Mouse (Mus musculus): ENCODE results near the gene Ric8b. TPM values are rescaled to one million over a fixed set of nuclear protein-coding genes. Genes with fewer than 3 reads are reported as not detected.

Gene Ric8b
- 15.8 and 21.5 TPM in 2 replicates for total RNA-seq (2017)

DNA sequence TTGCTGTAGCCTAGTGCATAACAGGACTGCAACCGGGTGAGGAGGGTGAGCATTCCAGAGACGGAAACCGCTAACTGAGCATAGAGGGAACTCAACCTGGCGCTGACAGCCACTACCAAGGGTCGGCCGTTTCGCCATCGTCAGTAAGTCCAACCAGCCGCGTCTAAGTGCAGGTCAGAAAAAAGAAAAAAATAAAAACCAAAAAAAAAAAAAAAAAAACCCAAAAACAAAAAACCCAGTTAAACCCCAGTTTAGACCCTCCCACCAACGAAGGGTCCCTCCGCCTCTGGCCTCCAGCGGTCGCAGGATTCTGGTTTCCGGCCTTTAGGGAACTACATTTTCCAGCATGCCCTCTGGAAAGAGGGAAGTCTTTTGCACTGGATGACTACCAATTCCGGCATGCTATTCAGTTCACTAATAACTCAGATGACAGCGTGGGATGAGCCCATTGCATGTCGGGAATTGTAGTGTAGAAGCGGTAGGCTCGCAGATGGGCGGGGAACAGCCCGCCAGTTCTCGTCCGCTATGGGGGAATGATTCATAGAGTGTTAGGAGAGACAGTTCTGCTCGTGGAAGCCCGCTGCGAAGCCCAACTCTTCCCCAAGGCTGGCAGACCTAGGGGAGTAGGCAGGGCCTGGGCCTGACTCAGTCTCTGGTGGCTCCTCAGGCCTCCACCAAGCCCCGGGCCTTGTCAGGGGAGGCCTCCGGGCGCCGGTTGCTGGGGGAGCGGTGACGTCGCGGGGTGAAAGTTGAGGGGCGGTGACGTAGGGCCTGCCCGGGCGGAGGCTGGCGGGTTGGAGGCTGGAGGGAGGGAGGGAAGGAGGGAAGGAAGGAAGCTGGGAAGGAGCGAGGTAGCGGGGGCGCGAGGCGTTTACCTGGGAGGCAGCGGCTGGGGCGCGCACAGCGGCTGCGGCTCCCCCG lies at the start of gene Ric8b:
Gene Ric8b, plus strand, starts transcription at position 807 of the 921 bp plus-strand sequence.
- ATAC-seq (replicated peaks; ENCODE audit: low read depth, poor library complexity, severe bottlenecking): peak; percentile 96

DNA sequence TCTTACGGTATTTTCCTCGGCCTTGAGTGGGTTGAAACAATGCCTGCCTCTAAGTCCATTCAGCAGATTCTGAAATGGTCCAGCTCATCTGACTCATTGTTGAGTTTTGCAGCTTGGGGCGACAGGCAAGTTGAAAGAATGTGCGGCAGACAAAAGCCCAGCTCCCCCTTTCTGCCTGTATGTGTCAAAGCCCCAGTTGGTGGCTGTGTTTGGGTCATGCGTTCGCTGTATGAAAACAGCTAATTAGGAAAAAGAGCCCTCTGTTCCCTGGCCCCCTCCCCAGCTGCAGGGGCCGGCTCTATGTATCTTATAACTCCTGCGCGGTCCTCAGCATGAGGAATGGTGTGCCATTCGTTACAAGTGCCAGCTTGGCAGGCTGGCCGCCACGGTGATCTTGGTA lies 46.1 kb upstream of the Ric8b start:
- no peak for ATAC-seq (replicated peaks; ENCODE audit: low read depth, poor library complexity, severe bottlenecking)

DNA sequence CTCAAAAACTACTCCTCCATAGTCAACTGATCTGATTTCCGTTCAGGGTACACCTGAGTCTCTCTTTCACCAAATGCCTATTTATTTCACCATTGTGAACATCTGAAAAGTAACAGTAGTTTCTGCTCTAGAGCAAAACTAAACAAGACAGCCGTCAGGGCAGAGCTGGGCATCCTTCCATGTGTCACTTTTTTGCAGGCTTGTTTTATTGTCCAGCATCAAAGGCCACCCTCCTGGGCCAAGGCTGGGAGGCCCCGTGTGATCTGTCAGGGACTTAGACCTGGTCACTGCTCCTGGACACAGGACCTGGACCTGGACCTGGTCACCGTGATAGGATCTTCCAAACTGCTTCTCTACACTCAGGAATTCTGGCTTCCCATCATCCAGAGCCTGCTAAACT lies 45.5 kb upstream of the Ric8b start:
- ATAC-seq (replicated peaks; ENCODE audit: low read depth, poor library complexity, severe bottlenecking): no peak

DNA sequence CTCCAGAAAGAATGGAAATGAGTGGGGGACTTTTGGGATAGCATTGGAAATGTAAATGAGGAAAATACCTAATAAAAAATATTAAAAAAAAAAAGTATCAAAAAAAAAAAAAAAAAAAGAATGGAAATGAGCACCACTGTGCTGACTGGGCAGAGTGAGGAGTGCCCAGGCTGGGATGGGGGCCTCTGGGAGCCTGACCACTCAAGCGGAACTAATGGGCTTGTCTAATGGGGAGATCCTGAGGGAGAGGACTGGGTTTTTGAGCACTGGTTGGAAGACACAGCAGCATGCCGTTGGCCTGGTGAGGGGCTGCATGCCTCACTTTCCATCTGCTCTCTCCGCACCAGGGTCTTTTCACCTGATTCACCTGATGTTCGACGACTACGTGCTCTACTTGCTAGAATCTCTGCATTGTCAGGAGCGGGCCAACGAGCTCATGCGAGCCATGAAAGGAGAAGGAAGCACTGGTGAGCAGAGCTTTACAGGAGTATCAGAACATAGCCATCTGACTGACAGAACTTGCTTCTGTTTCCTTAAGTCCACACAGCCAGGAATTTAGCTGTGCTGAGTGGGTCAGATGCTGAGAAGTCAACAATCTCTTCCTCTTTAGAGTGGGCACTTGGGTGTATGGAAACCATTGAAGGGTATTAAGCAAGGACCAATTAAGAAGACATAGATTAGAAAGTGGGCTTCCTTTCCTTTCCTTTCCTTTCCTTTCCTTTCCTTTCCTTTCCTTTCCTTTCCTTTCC lies 37.4 kb upstream of the Ric8b start:
- peak; percentile 36; the same call in 1 of the 2 replicates for ATAC-seq (replicated peaks; ENCODE audit: low read depth, poor library complexity, severe bottlenecking)

DNA sequence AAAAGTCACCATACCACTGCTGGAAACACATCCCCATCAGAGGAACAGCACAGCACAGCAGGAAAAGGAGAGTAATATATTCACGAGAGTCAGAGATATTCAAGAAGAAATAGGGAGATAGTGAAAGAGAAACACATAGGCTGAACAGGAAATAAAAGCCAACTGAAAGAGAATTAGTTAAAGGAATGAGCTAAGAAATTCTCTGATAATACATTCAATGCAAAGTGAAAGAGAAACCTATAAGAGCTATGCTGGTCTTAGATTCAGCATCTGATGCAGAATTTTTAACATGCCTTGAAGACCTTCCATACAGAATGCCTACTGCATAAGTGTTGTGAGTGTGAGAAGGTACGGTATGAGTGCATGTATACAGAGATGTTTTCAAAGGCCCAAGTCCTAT lies 34.9 kb upstream of the Ric8b start:
- no peak for ATAC-seq (replicated peaks; ENCODE audit: low read depth, poor library complexity, severe bottlenecking)

DNA sequence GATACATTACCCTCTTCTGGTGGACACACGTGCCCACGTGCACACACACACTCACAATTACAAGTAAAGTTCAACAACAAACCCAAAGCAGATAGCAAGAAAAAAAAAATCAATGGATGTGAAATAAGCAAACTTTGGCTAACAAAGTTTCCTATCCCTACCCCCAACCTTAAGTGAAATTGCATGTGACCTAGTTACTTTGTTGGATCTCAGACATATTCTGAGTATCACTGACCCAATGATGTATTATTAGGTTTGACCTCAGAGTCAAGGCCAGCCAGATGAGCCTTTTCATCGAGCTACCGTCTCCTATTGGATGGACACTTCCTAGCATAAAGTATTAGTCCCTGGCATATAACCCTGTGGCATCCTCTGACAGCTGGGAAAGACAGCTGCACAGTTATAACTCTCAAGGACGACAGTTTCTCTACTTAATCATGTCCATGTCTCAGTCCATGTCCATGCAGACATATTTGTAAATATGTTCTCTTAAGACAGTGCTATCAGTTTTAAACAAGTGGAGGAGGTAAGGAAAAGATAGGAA lies 32.0 kb upstream of the Ric8b start:
- no peak for ATAC-seq (replicated peaks; ENCODE audit: low read depth, poor library complexity, severe bottlenecking)

DNA sequence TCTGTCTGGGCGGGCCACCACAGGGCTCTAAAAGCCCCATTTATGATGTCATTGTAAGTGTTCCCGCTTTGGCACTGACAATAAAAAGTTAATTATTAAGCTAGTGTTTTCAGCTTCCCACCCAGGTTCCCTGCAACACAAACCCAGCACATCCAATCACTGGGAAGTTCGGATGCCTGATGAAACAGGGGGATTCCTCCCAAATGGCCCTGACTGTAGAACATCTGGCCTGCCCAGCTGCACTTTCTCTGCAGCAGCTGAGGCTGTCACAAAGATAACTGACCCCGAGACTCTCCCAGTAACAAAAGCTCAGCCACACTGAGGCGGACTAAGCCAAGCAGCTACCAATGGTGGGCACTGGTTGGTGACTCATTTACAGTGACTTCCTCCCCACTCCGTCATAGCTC lies 31.2 kb upstream of the Ric8b start:
- ATAC-seq (replicated peaks; ENCODE audit: low read depth, poor library complexity, severe bottlenecking): peak; percentile 77

DNA sequence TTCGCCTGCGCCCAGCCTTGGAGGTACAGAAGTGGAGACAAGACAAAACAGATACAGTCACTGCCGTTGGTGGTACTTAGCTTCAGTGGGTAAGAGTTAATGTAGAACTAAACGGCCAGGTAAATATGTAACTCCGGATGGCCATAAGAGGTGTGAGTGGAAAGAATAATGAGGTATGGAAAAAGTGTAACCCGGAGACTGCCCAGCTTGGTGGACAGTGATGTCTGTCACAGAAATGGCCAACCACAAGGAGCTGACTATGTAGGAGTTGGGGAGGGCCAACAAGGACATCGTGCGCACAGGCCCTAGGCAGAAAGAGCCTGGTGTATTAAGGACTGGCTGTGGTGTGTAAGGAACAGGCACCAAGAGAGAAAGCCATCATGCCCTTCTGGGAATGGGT lies 30.6 kb upstream of the Ric8b start:
- no peak for ATAC-seq (replicated peaks; ENCODE audit: low read depth, poor library complexity, severe bottlenecking)

DNA sequence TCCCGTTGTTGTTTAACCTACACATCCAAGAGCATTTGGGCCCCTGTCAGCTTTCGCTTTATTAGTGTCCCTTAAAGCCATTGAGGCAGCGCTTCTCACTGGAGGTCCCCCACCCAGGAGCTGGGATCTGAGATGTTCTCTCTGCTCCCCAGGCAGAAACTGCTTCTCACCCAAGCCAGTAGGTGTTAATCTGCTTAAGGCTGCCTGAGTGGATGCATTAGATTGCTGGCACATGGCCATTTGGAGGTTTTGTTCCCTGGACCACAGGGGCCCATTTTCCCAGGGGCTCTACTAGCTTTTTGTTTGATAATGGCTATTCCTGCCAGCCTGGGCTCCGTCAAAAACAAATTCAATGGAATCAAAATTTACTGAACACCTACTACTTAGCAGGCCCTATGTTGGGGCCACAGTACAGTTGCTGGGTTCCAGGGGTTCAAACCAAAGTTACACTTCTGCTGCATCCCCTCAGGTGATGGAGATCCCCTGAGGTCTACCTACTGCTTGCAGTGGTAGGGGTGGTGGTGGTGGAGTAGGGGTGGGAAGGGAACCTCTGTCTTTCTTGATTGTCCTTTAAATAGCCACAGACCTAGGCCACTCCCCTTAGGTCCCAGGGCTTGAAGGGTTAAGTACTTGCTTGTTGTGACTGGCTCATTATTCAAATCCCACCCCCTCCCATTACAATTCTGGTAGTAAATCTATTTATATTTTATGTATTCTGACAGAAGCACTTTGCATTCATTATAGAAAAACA lies 28.1 kb upstream of the Ric8b start:
- ATAC-seq (replicated peaks; ENCODE audit: low read depth, poor library complexity, severe bottlenecking): no peak

DNA sequence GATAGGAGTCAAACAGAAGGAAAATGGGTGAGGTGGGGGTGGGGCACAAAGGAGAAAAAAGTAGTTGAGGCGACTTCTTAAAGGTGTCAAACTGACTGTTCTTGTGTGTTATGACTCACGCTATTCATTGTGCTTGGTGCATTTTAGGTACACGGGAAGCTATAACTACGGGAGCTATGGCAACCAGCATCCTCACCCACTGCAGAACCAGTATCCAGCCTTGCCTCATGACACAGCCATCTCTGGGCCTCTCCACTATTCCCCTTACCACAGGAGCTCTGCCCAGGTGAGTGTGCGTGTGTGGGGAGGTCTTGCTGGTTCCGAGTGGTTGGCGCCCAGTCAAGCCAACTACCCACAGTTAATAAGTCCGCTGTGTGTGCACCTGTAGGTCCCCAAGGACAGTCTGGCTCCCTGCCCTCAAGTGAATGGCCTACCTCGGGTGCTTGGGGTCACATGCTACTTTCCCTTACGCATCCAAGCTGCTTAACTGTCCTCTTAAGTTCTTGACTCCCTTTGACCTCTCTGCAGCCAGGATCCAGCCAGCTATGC lies 21.5 kb upstream of the Ric8b start:
- no peak for ATAC-seq (replicated peaks; ENCODE audit: low read depth, poor library complexity, severe bottlenecking)

DNA sequence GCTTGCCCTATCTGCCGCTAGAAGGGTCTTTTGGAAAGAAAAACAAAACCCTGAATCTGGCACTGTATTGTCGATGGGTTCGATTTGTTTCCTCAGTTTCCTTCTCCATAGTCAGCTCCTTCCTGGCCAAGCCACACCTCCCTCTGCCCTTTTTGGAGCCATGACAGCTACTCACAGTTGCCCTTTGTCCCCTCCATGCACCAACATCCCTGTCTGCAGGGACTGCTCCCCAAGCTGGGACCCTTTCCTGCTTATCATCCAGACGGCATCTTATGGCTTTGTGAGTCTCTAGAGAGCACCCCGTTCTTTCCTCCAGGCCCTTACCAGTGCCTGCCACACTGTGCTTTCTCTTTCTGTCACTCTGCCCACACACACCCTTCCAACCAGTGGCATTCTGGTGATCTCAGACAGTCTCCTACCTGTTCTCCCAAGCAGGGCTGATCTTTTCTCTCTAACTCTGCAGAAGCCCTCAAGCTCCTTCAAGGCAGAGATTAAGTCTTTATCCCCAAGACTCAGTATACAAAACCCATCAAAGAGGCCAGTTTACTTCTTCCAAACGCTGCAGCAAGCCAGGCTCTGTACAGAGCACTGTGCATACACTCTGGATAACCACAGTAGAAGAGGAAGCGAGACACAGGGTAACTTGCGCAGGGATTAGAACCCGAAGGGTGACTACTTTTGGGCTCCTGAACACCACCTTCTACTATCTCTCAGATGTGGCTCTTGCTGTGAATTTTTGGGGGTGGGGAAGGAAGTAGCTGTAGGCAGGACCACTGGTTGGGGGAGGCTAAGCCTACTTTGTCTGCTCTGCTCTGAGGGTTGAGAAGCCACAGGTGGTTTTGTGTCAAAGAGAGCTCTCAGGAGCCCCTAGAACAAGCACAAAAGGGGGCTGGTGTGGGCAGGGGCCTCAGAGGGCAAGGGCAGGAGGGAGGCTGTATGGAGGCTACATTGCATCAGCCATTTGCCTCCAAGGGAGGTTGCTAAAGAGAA lies 20.2 kb upstream of the Ric8b start:
- ATAC-seq (replicated peaks; ENCODE audit: low read depth, poor library complexity, severe bottlenecking): peak; percentile 52

DNA sequence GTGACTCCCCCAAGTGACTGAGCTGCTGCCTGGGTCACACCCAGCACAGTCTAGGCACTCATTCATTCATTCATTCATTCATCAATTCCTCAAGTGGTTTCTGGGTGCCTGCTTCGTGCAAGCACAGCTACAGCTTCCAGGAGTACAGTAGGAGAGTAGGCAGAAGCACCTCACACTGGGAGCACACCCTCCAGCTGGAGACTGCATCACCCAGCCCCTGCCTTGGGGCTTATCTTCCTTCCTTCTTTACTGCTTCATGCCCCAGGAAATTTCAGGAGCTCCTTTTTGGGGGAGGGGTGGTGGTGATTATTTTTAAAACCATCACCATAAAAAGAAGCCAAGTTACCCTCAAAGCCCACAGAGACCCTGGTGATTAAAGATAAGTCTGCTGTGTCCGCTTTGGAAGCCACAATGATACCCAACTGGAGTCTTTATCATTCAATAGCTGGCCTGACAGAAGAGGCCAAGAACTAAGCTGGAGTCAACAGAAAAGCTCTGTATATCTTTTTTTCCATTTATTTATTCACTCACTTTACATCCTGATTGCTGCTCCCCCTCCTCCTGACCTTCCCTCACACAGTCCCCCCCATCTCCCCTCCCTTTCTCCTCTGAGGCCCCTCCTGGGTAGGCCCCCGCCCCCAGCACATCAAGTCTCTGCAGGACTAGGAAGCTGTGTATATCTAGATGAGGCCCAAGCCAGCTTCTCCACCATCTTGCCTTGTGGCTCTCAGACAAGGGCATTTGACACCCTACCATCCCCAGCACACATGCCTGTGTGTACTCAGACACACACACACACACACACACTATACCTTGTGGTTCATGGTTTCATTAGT lies 19.1 kb upstream of the Ric8b start:
- ATAC-seq (replicated peaks; ENCODE audit: low read depth, poor library complexity, severe bottlenecking): peak; percentile 70

DNA sequence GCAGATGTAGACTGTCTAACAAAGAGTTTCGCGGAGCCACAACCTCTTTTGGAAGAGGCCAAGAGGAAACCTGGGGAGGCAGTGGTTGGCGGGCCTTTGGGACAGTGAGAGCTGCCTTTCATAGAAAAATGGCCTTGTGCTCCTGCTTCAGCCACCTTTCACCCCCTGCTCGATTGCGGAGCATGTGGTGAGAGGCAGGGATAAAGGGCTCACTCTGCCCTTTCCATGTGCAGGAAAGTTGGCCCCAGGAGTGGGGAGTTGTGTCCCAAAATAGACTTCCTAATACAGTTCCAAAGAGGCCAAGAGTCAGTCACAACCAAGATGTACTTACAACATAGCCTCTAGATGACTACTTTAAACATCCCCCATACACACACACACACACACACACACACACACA lies 15.7 kb upstream of the Ric8b start:
- no peak for ATAC-seq (replicated peaks; ENCODE audit: low read depth, poor library complexity, severe bottlenecking)

DNA sequence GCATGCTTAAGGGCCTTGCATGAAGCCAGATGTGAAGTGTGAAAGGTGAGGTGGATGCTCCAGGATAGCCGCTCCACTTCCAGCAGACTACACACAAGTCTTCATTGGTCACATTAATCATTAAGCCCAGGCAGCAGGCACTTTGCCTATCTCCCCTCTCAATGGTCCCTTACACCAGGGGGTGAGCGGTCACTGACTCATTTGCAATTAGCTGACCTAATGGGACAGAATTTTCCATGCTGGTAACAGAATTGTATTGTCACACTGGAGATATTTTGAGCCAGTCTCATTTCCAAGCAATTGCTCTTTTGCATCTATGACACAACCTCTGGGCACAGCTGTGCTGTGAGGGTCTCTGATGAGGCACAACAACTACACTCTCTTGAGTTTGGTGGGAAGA lies 15.2 kb upstream of the Ric8b start:
- no peak for ATAC-seq (replicated peaks; ENCODE audit: low read depth, poor library complexity, severe bottlenecking)

DNA sequence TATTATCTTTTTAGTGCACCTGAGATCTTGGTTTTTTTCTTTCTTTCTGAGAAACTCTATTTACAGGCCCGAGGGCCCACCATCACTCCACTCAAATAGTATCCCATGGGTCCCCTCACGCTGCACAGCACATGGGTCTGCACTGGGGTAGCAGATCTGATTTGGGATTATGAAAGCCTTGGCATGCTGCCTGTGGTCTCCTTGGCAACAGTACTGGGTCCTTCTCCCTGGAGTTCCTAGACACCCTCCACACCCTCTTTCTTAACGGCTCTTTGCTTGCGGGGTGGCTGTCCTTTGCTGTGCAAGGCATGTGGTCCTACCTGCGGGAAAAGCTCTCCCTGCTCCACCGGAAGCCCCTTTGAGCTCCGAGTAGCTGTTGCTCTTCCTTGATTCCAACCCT lies 14.1 kb upstream of the Ric8b start:
- peak; percentile 7; the same call in 1 of the 2 replicates for ATAC-seq (replicated peaks; ENCODE audit: low read depth, poor library complexity, severe bottlenecking)

DNA sequence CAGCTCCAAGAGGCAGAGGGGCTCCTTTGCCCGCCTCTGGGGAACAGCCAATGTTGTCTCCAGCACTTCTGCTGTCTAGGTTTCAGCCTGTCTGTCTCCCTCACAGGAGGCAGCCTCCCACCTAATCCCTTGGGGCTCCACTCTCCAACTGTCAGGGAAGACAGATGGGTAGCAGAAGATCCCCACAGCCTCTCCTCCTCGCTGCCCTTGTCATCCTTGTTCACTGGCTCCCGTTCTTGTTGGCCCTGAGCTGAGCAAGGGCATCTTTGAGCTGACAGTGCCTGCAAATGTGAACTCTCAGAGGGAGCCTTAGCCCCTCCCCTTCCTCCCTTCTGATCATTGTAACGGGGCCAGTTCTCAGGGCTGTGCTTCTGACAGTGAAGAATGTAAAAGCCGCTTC lies 13.7 kb upstream of the Ric8b start:
- ATAC-seq (replicated peaks; ENCODE audit: low read depth, poor library complexity, severe bottlenecking): peak; percentile 74

DNA sequence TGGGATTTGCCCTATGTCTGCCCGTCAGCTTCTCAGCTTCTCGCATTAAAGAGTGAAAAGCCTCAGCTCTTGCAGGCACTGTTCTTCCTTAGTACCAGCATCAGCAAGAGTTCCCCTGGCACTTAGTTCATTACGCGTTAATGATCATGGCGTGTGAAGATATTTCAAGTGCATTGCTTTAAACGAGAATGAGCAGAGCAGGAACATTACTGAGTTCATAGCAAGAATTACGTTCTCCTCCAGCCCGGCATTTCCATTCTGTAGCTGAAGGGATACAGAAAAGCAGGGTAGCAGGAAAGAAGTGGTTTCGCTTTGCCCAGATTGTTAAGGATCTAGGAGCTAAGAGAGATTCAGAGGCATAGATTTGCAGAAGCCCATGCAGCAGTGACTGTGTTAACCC lies 10.5 kb upstream of the Ric8b start:
- ATAC-seq (replicated peaks; ENCODE audit: low read depth, poor library complexity, severe bottlenecking): no peak

DNA sequence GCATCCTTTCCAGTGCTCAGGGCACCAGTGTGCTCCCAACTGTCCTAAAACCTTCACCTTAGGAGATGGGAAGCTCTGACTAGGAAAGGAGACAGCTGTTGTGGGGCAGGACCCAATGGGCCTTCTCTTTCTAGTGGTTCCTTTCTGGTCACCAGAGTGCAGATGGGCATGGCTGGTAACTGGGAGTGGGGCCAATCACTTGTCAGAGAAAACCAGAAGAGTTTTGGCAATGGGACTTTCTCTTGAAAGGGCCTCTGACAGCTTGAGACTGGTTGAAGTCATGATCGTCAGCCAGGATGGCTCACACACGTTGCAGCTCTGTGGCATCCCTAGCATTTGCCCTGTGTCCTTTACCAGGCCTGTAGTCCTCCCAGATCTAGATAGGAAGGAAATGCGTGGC lies 9.4 kb upstream of the Ric8b start:
- ATAC-seq (replicated peaks; ENCODE audit: low read depth, poor library complexity, severe bottlenecking): no peak
